Mouse (Mus musculus): Measurements from ENCODE around the gene Olfr338. TPM values are rescaled to one million over a fixed set of nuclear protein-coding genes. Genes with fewer than 3 reads are reported as not detected.

Olfr338 gene
- total RNA-seq (2023) = not detected

GRCm38 (mm10) chr2:36373219-36373618 is at the start of gene Olfr338:
Gene Olfr338 (plus strand): TSS chr2:36373519.

GRCm38 (mm10) chr2:36418647-36419046 is 45.3 kb downstream of the Olfr338 start, which contains the start of gene Olfr339:
Gene Olfr339 (plus strand): TSS chr2:36418947.

Other genes with a start within 250 kb of the Olfr338 start
- gene Mrrf, start 237.1 kb upstream of the Olfr338 start, total RNA-seq (2023) = 1 to 10 TPM; 3.6 to 7.0 TPM
- 10 to 100 TPM; 20.3 to 22.7 TPM for gene Rbm18, start 236.7 kb upstream of the Olfr338 start, total RNA-seq (2023)
- 100 to 1,000 TPM in 1 of 2 experiments, 10 to 100 TPM in 1; 91.0 to 115 TPM for gene Ptgs1, start 143.1 kb upstream of the Olfr338 start, total RNA-seq (2023)
- not detected for gene Olfr339, start 45.4 kb downstream of the Olfr338 start, total RNA-seq (2023)
- not detected for gene Olfr340, start 79.1 kb downstream of the Olfr338 start, total RNA-seq (2023)
- gene Olfr341, start 108.9 kb downstream of the Olfr338 start, total RNA-seq (2023) = not detected
- gene Olfr342, start 151.5 kb downstream of the Olfr338 start, total RNA-seq (2023) = not detected
- gene Olfr344, start 193.1 kb downstream of the Olfr338 start, total RNA-seq (2023) = not detected